21 mouse cellular contexts compared by ENCODE assay signal in genomic region chr1:189165141-189165540, GRCm38 (mm10).
DNase-seq lines count a peak whose midpoint lies in the region; ATAC-seq and TF ChIP-seq lines count a peak whose summit lies in the region.
"Had no signal": no experiment of that assay in that cellular context is flagged by ENCODE, and none has a peak within 500 bp of the region (broad histone marks: within the 10 kb centered on the region; RNA-seq: fewer than 3 reads in every experiment).

No protein-coding gene starts in this region.

- WGBS in embryonic facial prominence, embryonic 13.5 days, result 72% methylated on average over 6 of the region's 6 CpGs
- WGBS in embryonic facial prominence, embryonic 10.5 days, result 83% methylated on average over 6 of the region's 6 CpGs
- WGBS in kidney, postnatal 0 days, result 34% methylated on average over 6 of the region's 6 CpGs

- no peak overlapping the region for H3K9ac ChIP-seq in embryonic facial prominence, embryonic 13.5 days
- H3K9ac ChIP-seq in kidney, postnatal 0 days (ENCODE audit: low read depth, low read length), result no peak overlapping the region
- H3K9ac ChIP-seq: forebrain, embryonic 13.5 days; hindbrain, embryonic 14.5 days; liver, embryonic 12.5 days; lung, embryonic 15.5 days; midbrain, embryonic 13.5 days; neural tube, embryonic 13.5 days had no signal

- no peak for ATAC-seq in embryonic facial prominence, embryonic 13.5 days (ENCODE audit: insufficient number of reproducible peaks, insufficient read depth, low FRiP score, low TSS enrichment, low read depth)
- ATAC-seq in kidney, postnatal 0 days (replicated peaks; ENCODE audit: low FRiP score, low read depth), result no peak
- ATAC-seq: forebrain, embryonic 13.5 days; liver, embryonic 12.5 days; midbrain, embryonic 13.5 days had no signal

- no peak overlapping the region for H3K4me3 ChIP-seq in embryonic facial prominence, embryonic 13.5 days
- H3K4me3 ChIP-seq in embryonic facial prominence, embryonic 10.5 days, result no peak overlapping the region
- H3K4me3 ChIP-seq in kidney, postnatal 0 days (replicated peaks; ENCODE audit: low read depth, low read length), result no peak overlapping the region
- H3K4me3 ChIP-seq in left cerebral cortex, adult 2 months, result no peak overlapping the region
- H3K4me3 ChIP-seq: forebrain, embryonic 13.5 days; liver, embryonic 12.5 days; lung, embryonic 15.5 days; midbrain, embryonic 13.5 days; neural tube, embryonic 13.5 days had no signal

- H3K4me2 ChIP-seq in embryonic facial prominence, embryonic 13.5 days, result no peak overlapping the region
- H3K4me2 ChIP-seq in kidney, postnatal 0 days (ENCODE audit: low read length), result no peak overlapping the region
- H3K4me2 ChIP-seq: forebrain, embryonic 13.5 days; hindbrain, embryonic 14.5 days; liver, embryonic 12.5 days; lung, embryonic 15.5 days; midbrain, embryonic 13.5 days; neural tube, embryonic 13.5 days had no signal

- H3K9me3 ChIP-seq in embryonic facial prominence, embryonic 13.5 days, result no peaks in the 10 kb centered on the region
- no peaks in the 10 kb centered on the region for H3K9me3 ChIP-seq in embryonic facial prominence, embryonic 10.5 days
- H3K9me3 ChIP-seq in kidney, postnatal 0 days (replicated peaks; ENCODE audit: low read length), result no peaks in the 10 kb centered on the region
- H3K9me3 ChIP-seq: forebrain, embryonic 13.5 days; liver, embryonic 12.5 days; lung, embryonic 15.5 days; midbrain, embryonic 13.5 days; neural tube, embryonic 13.5 days had no signal

- no peaks in the 10 kb centered on the region for H3K36me3 ChIP-seq in embryonic facial prominence, embryonic 13.5 days
- no peaks in the 10 kb centered on the region for H3K36me3 ChIP-seq in embryonic facial prominence, embryonic 10.5 days (replicated peaks)
- no peaks in the 10 kb centered on the region for H3K36me3 ChIP-seq in kidney, postnatal 0 days (ENCODE audit: insufficient read depth, low read length)
- H3K36me3 ChIP-seq: G1E; liver, embryonic 12.5 days; lung, embryonic 15.5 days; midbrain, embryonic 13.5 days; neural tube, embryonic 13.5 days had no signal

- peaks cover 11% of the 10 kb centered on the region for H3K4me1 ChIP-seq in embryonic facial prominence, embryonic 13.5 days
- no peaks in the 10 kb centered on the region for H3K4me1 ChIP-seq in embryonic facial prominence, embryonic 10.5 days
- H3K4me1 ChIP-seq in kidney, postnatal 0 days (replicated peaks; ENCODE audit: insufficient read depth, low read length), result no peaks in the 10 kb centered on the region
- H3K4me1 ChIP-seq: forebrain, embryonic 13.5 days; liver, embryonic 12.5 days; midbrain, embryonic 13.5 days; neural tube, embryonic 13.5 days had no signal

- TF ChIP-seq CTCF in kidney, postnatal 0 days (IDR thresholded peaks at IDR 0.05; ENCODE audit: low read depth), result no peak
- no peak for TF ChIP-seq CTCF in left cerebral cortex, adult 2 months (IDR thresholded peaks at IDR 0.05)

- H3K27ac ChIP-seq in embryonic facial prominence, embryonic 13.5 days, result peak overlapping the region; percentile 17; the same call in 1 of the 2 replicates
- H3K27ac ChIP-seq in embryonic facial prominence, embryonic 10.5 days (replicated peaks), result no peak overlapping the region
- H3K27ac ChIP-seq in kidney, postnatal 0 days, result no peak overlapping the region
- no peak overlapping the region for H3K27ac ChIP-seq in left cerebral cortex, adult 2 months
- H3K27ac ChIP-seq: forebrain, embryonic 13.5 days; hindbrain, embryonic 14.5 days; liver, embryonic 12.5 days; lung, embryonic 15.5 days; midbrain, embryonic 13.5 days; neural tube, embryonic 13.5 days had no signal

- intact Hi-C loops in left cerebral cortex, adult 2 months (cut with DNase I), result no loop called here

- DNase-seq in embryonic facial prominence, embryonic 10.5 days (ENCODE audit: low spot score), result no peak
- DNase-seq in kidney, postnatal 0 days (ENCODE audit: low spot score), result peak; percentile 5
- no peak for DNase-seq in kidney, postnatal 25 days
- peak; percentile 2 for DNase-seq in thymus, postnatal 0 days (ENCODE audit: low spot score)
- no peak for DNase-seq in thymus, postnatal 14 days
- no peak for DNase-seq in left cerebral cortex, adult 2 months (ENCODE audit: extremely low spot score in 1 of 2, low spot score in 2 of 2)
- no peak for DNase-seq in right cerebral cortex, postnatal 10 days (ENCODE audit: low spot score in 2 of 2)
- DNase-seq: adrenal gland, postnatal 36 days; cerebellum, adult 18-20 months; cerebellum, postnatal 36 days; kidney, postnatal 36 days; right cerebral cortex, adult 18-20 months; thymus, postnatal 4 days had no signal

- H3K27me3 ChIP-seq in embryonic facial prominence, embryonic 13.5 days, result no peaks in the 10 kb centered on the region
- no peaks in the 10 kb centered on the region for H3K27me3 ChIP-seq in embryonic facial prominence, embryonic 10.5 days (replicated peaks; ENCODE audit: low read depth, poor library complexity, severe bottlenecking)
- H3K27me3 ChIP-seq in kidney, postnatal 0 days (ENCODE audit: insufficient read depth, low read length), result no peaks in the 10 kb centered on the region
- H3K27me3 ChIP-seq: forebrain, embryonic 13.5 days; liver, embryonic 12.5 days; lung, embryonic 15.5 days; midbrain, embryonic 13.5 days; neural tube, embryonic 13.5 days had no signal

Comparison
In these comparisons a context has a peak if more than half of its experiments do, and no peak if none do; other contexts are left out.
1. DNase-seq: peak in kidney, postnatal 0 days (single experiment) and thymus, postnatal 0 days (single experiment); none in embryonic facial prominence, embryonic 10.5 days (single experiment), kidney, postnatal 25 days (0 of 2), thymus, postnatal 14 days (single experiment), left cerebral cortex, adult 2 months (0 of 2) and right cerebral cortex, postnatal 10 days (0 of 2).